Comparison of ENCODE assay signal across 8 mouse cellular contexts in the genomic region with DNA sequence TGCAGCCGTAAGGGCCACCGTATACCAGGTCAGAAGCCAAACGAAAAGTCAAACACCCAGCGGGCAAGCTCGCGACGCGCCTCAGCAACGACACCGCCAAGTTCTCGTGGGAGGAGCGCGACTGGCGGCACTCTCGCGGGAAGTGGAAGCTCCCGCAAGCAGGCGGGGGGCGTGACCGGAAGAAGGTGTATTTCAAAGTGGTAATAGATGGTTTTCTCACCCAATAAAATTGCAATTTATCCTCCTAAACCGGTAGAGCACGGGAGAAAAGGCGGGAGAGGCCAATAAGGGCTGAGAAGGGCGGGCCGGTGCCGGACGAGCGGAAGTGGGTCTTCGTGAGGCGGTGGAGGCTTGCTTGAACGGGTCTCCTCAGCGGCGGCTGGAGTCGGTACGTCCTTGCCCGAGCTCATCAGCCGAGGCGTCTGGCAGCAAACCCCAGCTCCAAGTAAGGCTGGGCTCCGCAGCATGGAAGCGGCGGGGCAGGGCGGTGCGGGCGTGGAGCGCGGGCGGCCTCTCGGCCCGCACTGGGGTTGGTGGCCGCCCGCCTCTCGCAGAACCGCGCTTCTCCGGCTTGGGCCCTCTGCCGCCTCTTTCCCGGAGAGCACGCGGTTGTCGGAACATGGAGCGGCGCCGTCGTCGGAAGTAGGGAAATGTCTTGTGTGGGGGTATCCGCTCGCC. TPM values are rescaled to one million over a fixed set of nuclear protein-coding genes. Genes with fewer than 3 reads are reported as not detected.
DNase-seq lines count a peak whose midpoint lies in the region; ATAC-seq lines count a peak whose summit lies in the region.

A gene (plus strand): TSS at position 193 of the 678 bp plus-strand sequence.

- H3K4me2 ChIP-seq in kidney, embryonic 15.5 days, result peak within 1 kb of the TSS; percentile 76

- peak; percentile 93 for ATAC-seq in erythroblast, adult 5-6 weeks (replicated peaks; ENCODE audit: low FRiP score, poor library complexity, severe bottlenecking)
- ATAC-seq in kidney, embryonic 15.5 days (replicated peaks; ENCODE audit: low FRiP score), result peak; percentile 97
- ATAC-seq in monocyte, adult 5-6 weeks (replicated peaks; ENCODE audit: insufficient number of reproducible peaks, low FRiP score, low TSS enrichment, poor library complexity, severe bottlenecking), result peak; percentile 95

- H3K9me3 ChIP-seq in heart, embryonic 10.5 days, result no peaks in the 10 kb centered on the region
- H3K9me3 ChIP-seq in kidney, embryonic 15.5 days (replicated peaks), result no peaks in the 10 kb centered on the region

- peaks cover 11% of the 10 kb centered on the region; the same call in 1 of the 2 replicates for H3K4me1 ChIP-seq in heart, embryonic 10.5 days
- H3K4me1 ChIP-seq in kidney, embryonic 15.5 days, result peaks cover 18% of the 10 kb centered on the region; the same call in 1 of the 2 replicates

- under 1% methylated on average over 67 of the region's 67 CpGs for WGBS in heart, embryonic 10.5 days
- WGBS in kidney, embryonic 15.5 days, result under 1% methylated on average over 67 of the region's 67 CpGs

- peak; percentile 98 to 99 for DNase-seq in B cell, adult 2 months
- DNase-seq in brain, adult 2 months (ENCODE audit: low read depth, low spot score), result peak; percentile 99
- DNase-seq in heart, embryonic 10.5 days (ENCODE audit: low spot score), result peak; percentile 99
- peak; percentile 98 for DNase-seq in liver
- DNase-seq in spleen, postnatal 4 days (ENCODE audit: low spot score in 2 of 2), result peak; percentile 98 to 99

- H3K27me3 ChIP-seq in heart, embryonic 10.5 days (ENCODE audit: insufficient read depth, poor library complexity, severe bottlenecking), result no peaks in the 10 kb centered on the region
- no peaks in the 10 kb centered on the region for H3K27me3 ChIP-seq in kidney, embryonic 15.5 days

- H3K4me3 ChIP-seq in heart, embryonic 10.5 days, result peak within 1 kb of the TSS; percentile 96
- peak within 1 kb of the TSS; percentile 95 for H3K4me3 ChIP-seq in kidney, embryonic 15.5 days (replicated peaks)

- peak within 1 kb of the TSS; percentile 95 for H3K9ac ChIP-seq in kidney, embryonic 15.5 days

- peaks cover 7% of the 10 kb centered on the region for H3K36me3 ChIP-seq in heart, embryonic 10.5 days
- peaks cover 6% of the 10 kb centered on the region; the same call in 1 of the 2 replicates for H3K36me3 ChIP-seq in kidney, embryonic 15.5 days

- peak within 1 kb of the TSS; percentile 99 for H3K27ac ChIP-seq in heart, embryonic 10.5 days
- H3K27ac ChIP-seq in kidney, embryonic 15.5 days, result peak within 1 kb of the TSS; percentile 98

RNA-seq across cellular contexts. Expression of the gene that starts here (rescaled TPM):
- 32.8 and 33.4 TPM in 2 replicates for total RNA-seq in erythroblast, adult 5-6 weeks (2015; ENCODE audit: low replicate concordance)
- 38.6 and 38.8 TPM in 2 replicates for total RNA-seq in erythroblast, adult 5-6 weeks (2017; ENCODE audit: low replicate concordance)
- polyA plus RNA-seq in heart, embryonic 10.5 days (2016; fragmentation: Nextera tagmentation; extraction: Ambion mirVana), result 150 and 156 TPM in 2 replicates
- polyA plus RNA-seq in kidney, embryonic 15.5 days (2015; fragmentation: Nextera tagmentation; extraction: Ambion mirVana), result 174 and 181 TPM in 2 replicates
- total RNA-seq in monocyte, adult 5-6 weeks (2017), result 155 to 183 TPM (median 179 TPM) in 3 replicates

Comparison
In these comparisons a context has a peak if more than half of its experiments do, and no peak if none do; other contexts are left out.
1. Peak in every context shown above with its lines: DNase-seq, ATAC-seq, H3K4me3 ChIP-seq and H3K27ac ChIP-seq.